Mouse (Mus musculus) heart, postnatal 0 days (tissue): ENCODE results near the gene Bbs1.

Experiments
- CTCF ChIP-seq: IDR thresholded peaks from 2 replicates; pipeline ENCODE4 v1.5.1; 2016; ENCODE audit warnings: antibody characterized with exemption, control low read depth, low read depth
- EP300 ChIP-seq: IDR thresholded peaks from 2 replicates; pipeline ENCODE4 v1.6.1; 2016; ENCODE audit warnings: antibody characterized with exemption, low read depth

DNA sequence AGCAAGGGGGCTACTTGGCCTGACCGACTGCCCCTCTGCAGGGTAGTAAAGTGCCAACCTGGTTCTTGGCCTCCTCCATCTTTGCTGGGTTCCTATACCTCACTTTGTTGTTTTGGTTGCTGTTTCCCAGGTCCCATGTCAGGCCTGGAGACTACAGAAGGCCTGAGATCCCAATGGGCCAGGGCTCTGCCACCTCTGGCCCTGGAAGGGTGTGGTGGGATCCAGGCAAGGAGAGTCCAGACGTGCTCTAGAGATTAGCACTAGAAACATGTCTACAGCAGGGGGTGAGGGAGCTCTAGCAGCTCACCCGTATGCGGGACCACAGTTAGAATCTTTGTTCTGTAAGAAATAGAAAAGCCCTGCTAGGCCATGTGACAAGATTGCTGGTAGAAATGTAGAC, 22.5 kb downstream of the Bbs1 start:
- TF ChIP-seq CTCF: no peak
- no peak for TF ChIP-seq EP300
